Mouse (Mus musculus) embryo, embryonic 10.5 days (tissue): ENCODE measurements at regions not wholly inside any gene's neighbourhood (a gene's known extent, or its start where the extent isn't known, plus 50 kb on each side); places are given as distances from the start of the nearest gene placed in this dataset.

Experiments
- DNase-seq: peaks from one replicate; pipeline ENCODE4 v3.0.0-alpha.2; 2015; ENCODE audit warnings: low spot score

- no peak for DNase-seq
Observed at GRCm38 (mm10) chr16:26302045-26302444, 69.6 kb downstream of the Cldn1 start.

DNA sequence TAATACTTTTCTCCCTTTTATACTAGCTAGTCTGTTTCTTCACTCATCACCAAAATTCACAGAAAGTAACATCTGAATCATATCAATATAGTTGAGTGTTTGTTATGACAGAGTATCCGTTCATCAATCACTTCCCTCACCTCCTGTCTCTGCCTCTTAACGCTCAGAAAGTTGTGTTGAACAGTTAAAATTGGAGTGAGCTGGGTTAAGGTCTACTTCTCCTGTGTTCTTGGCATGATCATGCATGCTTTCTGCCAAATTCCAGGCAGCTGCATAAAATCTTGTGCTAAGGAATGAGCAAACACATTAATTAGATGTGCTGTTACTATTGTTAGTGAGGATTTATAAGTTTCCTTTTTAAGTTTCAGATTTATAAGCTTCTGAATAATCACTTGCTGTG lies 79.9 kb downstream of the Cldn1 start:
- no peak for DNase-seq

DNA sequence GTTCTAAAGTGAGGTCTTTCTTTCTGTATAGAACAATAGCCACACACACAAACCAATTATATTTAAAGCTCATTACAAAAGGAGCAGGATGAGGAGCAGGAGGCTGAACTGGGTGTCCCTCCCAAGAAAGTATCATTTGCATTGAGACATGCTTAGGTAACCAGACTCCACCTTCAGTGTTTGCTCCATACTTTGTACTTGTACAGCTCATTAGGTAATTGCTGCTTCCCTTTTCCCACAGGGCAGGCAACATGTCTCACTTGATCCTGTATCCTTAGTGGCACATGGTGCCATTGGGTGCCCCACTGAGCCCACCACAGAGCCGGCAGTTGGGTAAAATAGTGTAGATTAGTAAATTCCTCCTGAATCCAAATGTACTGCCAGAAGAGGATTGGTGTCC lies 86.0 kb downstream of the Cldn1 start:
- no peak for DNase-seq

DNA sequence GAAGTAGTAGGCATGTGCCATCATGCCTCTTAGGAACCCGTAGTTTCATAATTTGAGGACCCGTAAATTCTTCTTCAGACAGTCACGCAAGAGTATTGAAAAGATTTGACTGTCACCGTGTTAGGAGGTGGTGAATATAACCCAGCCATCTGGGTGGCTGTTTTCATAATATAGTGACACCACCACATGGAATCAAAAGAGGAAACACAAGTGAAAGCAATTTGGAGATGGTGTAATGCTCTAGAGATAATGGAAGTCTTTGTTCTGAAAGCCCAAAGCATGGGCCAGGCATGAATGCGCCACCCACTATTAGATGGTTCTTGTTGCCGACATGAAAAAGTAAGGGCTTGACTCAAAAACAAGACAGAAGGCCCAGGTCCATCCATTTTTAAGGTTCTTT lies 86.9 kb downstream of the Cldn1 start:
- DNase-seq: no peak

- no peak for DNase-seq
Observed at GRCm38 (mm10) chr16:26282418-26282817, 89.2 kb downstream of the Cldn1 start.

DNA sequence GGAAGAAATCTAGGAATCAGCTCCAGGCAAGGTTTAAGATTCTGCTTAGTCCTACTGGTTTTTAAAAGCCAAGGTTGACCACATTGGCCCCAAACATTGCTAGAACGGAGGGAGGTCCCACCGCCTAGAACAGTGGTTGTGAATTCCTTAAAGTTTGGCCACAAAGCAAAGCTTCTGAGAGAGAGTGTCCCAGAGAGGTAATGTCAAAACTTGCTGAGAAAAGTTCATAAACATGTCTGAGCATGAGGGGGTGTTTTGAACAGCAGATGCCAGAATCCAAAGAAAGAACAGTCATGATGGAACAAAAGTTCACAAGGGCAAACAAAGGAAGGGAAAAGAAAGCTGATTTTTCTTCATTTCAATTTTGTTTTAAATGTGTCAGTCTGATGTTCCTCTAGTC lies 90.1 kb downstream of the Cldn1 start:
- no peak for DNase-seq

- DNase-seq: no peak
Observed at GRCm38 (mm10) chr16:26276789-26277188, 94.9 kb downstream of the Cldn1 start.

GRCm38 (mm10) chr16:26252824-26253223 lies 118.8 kb downstream of the Cldn1 start:
- peak; percentile 53 for DNase-seq

- no peak for DNase-seq
Observed at GRCm38 (mm10) chr16:26251698-26252097, 119.9 kb downstream of the Cldn1 start.

GRCm38 (mm10) chr16:26251027-26251426 lies 120.6 kb downstream of the Cldn1 start:
- DNase-seq: no peak

GRCm38 (mm10) chr16:26248939-26249338 lies 122.7 kb downstream of the Cldn1 start:
- no peak for DNase-seq

- DNase-seq: peak; percentile 15
Observed at GRCm38 (mm10) chr16:26247926-26248325, 123.7 kb downstream of the Cldn1 start.

DNA sequence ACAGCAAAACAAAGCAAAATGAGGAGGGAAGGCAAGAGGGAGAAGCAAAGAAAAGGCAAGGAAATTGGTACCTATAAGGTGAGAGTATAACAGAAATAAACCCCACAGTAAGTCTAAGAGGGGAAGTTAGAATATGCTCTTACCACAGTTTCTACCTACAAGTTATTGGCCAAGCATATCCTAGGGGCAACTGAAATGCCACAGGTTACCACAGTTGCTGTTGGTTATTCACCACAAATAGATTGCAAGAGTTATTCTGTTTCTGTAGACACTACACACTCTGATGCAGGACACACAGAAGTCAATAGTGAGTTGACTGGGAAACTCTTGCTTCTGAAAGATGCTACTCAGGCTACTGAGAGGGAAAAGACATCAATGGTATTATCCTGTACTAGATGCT lies 129.7 kb upstream of the P3h2 start:
- no peak for DNase-seq

- DNase-seq: peak; percentile 94
Observed at GRCm38 (mm10) chr16:26234113-26234512, 128.5 kb upstream of the P3h2 start.

GRCm38 (mm10) chr16:26231110-26231509 lies 125.5 kb upstream of the P3h2 start:
- DNase-seq: no peak

GRCm38 (mm10) chr16:26211418-26211817 lies 105.8 kb upstream of the P3h2 start:
- no peak for DNase-seq

DNA sequence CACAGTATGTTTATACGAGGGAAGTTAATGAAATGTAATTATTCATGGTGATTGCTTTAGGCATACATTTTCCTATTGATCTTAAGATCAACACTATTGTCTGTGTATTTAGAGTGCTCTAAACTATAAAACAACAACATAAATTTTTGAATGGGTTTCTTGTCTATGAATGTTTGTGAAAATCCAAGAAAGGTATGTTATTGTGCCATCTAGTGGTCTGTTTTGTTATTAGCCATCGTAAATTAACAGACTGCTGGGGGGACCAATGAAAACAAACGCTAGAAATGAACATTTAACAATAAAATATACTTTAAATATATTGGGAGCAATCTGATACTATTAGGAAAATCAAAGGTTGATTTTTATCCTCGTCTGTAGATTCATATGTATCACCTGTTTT lies 93.5 kb upstream of the P3h2 start:
- peak; percentile 78 for DNase-seq

- no peak for DNase-seq
Observed at GRCm38 (mm10) chr16:26196345-26196744, 90.8 kb upstream of the P3h2 start.

DNA sequence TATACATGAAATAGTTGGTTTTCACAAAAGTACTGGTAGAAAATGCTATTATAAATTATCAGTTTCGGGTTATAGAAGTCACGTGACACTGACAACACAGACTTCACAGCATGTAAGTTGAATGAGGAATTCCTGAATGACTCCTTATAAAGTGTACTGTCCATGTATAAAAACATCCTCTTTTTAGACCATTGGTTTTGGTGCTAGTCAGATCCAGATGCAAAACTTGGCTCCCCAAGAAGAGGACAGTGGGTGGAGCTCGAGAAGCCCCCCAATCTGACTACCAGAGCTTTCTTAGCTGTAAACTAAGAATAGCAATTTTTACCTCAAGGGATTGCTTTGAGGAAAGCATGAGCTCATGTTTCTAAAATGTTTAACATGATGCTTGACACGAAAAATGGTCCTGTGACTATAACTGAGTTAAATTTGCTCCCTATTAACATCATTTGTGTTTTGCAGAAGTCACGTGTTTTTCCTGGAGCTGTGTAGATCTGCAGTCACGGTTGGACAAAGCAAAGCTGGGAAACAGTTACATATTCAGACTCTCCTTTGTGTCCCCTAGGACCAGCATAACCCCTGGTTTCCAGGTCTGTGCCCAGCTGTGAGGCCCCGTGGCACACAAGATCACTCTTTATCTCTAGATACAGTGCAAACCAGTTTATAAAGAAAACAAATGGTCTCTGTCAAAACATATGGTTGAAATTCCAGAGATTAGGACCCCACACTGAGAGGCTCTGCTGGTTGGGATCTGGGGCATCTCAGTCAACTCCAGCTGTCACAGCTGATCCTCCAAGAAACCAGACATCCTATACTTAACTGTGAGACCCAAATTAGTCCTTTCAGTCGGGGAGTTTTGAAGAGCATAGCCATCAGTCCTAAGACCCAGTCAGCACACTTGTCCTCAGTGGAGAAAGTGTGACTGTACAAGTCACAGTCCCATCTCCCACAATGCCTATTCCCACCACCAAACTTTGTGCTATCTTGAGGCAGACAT lies 80.0 kb upstream of the P3h2 start:
- peak; percentile 54 for DNase-seq

GRCm38 (mm10) chr16:26184647-26185262 lies 79.2 kb upstream of the P3h2 start:
- peak; percentile 10 for DNase-seq

GRCm38 (mm10) chr16:26183530-26183929 lies 77.9 kb upstream of the P3h2 start:
- DNase-seq: no peak

DNA sequence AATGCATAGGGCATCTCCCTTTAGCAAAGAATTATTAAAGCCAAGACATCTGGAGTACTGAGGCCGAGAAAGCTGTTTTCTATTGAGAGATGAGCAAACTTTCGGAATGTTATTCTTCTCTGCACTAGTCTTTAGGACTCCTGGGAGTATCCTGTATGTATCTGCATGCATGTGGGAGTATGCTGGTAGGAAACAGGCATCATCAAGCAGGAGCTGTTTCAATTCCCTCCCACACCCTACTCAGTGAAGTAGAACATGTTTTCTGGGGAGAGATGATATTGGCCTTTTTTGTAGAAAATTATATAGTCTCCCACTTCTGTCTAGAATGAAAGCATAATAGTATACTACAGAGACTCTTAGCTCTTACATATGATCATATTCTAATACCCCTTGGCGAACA lies 76.1 kb upstream of the P3h2 start:
- no peak for DNase-seq

DNA sequence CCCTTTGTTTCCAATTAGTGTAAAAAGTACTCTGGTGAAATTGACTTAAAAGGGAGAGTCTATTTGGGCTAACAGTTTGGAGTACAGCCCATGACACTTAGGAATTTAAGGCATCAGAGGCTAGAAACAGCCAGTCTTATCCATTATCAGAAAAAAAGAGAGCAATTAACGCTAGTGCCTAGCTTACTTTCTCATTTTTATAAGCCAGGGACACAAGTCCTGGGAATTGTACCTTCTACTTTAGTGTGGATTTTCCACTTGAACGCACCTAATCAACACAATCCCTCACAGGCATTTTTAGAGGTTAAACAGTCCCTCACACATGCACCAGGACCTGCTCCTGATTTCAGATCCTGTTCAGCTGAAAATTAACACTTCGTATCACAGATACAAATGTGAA lies 65.9 kb upstream of the P3h2 start:
- DNase-seq: no peak
